Mouse (Mus musculus): ENCODE measurements around the gene St5.

GRCm38 (mm10) chr7:109659278-109659677, 44.1 kb downstream of the St5 start:
- TF ChIP-seq CTCF (IDR thresholded peaks at IDR 0.05; ENCODE audit: extremely low read depth, insufficient read depth, insufficient read length, insufficient replicate concordance) (no peak), POLR2A (IDR thresholded peaks at IDR 0.05; ENCODE audit: low read depth, low read length) (no peak)

Data from spleen, adult 2 months (tissue).